Mouse (Mus musculus): Measurements from ENCODE around the gene Syn3.

DNA sequence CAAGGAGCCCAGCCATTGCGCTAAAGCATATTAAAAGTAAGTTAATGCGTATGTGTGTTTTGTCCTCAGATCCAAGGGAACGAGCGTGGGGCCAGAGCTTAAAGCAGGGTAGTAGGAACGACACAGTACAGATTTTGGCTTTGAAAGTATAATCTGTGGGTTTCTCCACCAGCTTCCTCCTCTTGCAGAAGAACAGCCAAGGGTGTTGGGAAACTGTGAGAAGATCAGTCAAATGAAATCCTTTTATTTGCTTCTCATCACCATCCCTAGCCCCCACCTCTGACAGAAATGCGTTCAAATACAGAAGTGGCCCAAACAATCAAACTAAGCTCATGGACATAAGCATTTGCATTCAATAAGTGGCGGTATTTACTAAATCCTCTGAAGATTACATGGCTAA, 22.0 kb downstream of the Syn3 start:
- TF ChIP-seq CTCF (IDR thresholded peaks at IDR 0.05; ENCODE audit: borderline replicate concordance, extremely low read depth, insufficient read depth, insufficient read length) (no peak), POLR2A (IDR thresholded peaks at IDR 0.05; ENCODE audit: borderline replicate concordance, extremely low read depth, insufficient read depth, insufficient read length, poor library complexity, severe bottlenecking) (no peak)
